Comparison of ENCODE assay signal across 13 mouse cellular contexts in genomic region chr9:120881839-120882238, GRCm38 (mm10). TPM values are rescaled to one million over a fixed set of nuclear protein-coding genes. Genes with fewer than 3 reads are reported as not detected.
DNase-seq lines count a peak whose midpoint lies in the region; ATAC-seq and TF ChIP-seq lines count a peak whose summit lies in the region.
"Had no signal": no experiment of that assay in that cellular context is flagged by ENCODE, and none has a peak within 500 bp of the region (broad histone marks: within the 10 kb centered on the region; RNA-seq: fewer than 3 reads in every experiment).

No protein-coding gene starts in this region.

- H3K9me3 ChIP-seq in intestine, embryonic 16.5 days (ENCODE audit: control insufficient read depth, low read length): no peaks in the 10 kb centered on the region
- H3K9me3 ChIP-seq in liver, embryonic 15.5 days (replicated peaks): no peaks in the 10 kb centered on the region
- no peaks in the 10 kb centered on the region for H3K9me3 ChIP-seq in stomach, postnatal 0 days (ENCODE audit: control insufficient read depth, low read length)
- H3K9me3 ChIP-seq: embryonic facial prominence, embryonic 10.5 days; forebrain, embryonic 13.5 days; heart, embryonic 13.5 days had no signal

- no peak overlapping the region for H3K27ac ChIP-seq in kidney, adult 2 months (ENCODE audit: insufficient read depth, low read depth, low read length)
- H3K27ac ChIP-seq in intestine, embryonic 16.5 days (ENCODE audit: low read length): no peak overlapping the region
- no peak overlapping the region for H3K27ac ChIP-seq in liver, embryonic 15.5 days (replicated peaks)
- H3K27ac ChIP-seq in stomach, postnatal 0 days (replicated peaks): no peak overlapping the region
- H3K27ac ChIP-seq: embryonic facial prominence, embryonic 10.5 days; forebrain, embryonic 13.5 days; heart, embryonic 13.5 days had no signal

- H3K4me3 ChIP-seq in kidney, adult 2 months (ENCODE audit: insufficient read depth, low read depth, low read length): no peak overlapping the region
- no peak overlapping the region for H3K4me3 ChIP-seq in intestine, embryonic 16.5 days (ENCODE audit: low read length)
- H3K4me3 ChIP-seq in liver, embryonic 15.5 days (replicated peaks): no peak overlapping the region
- H3K4me3 ChIP-seq in stomach, postnatal 0 days (ENCODE audit: low read depth, low read length): no peak overlapping the region
- H3K4me3 ChIP-seq: embryonic facial prominence, embryonic 10.5 days; forebrain, embryonic 13.5 days; heart, embryonic 13.5 days had no signal

- 0 out of 2 replicates have a peak, but pooled peaks cover 3% of the 10 kb centered on the region for H3K4me1 ChIP-seq in kidney, adult 2 months (ENCODE audit: control insufficient read depth, insufficient read depth, low read length)
- H3K4me1 ChIP-seq in intestine, embryonic 16.5 days (ENCODE audit: control insufficient read depth, insufficient read depth, low read length): peaks cover 16% of the 10 kb centered on the region
- peaks cover 6% of the 10 kb centered on the region; the same call in 1 of the 2 replicates for H3K4me1 ChIP-seq in liver, embryonic 15.5 days (replicated peaks)
- no peaks in the 10 kb centered on the region for H3K4me1 ChIP-seq in stomach, postnatal 0 days (replicated peaks; ENCODE audit: control insufficient read depth, insufficient read depth)

- peak; percentile 45 for DNase-seq in kidney, adult 2 months
- no peak for DNase-seq in kidney, adult 18-20 months
- DNase-seq in stomach, postnatal 0 days (ENCODE audit: low spot score): no peak
- no peak for DNase-seq in neural tube, embryonic 10.5 days (ENCODE audit: extremely low spot score, low spot score)
- DNase-seq in thymus, postnatal 25 days: no peak
- DNase-seq: adrenal gland, postnatal 25 days; forebrain, postnatal 0 days; gastrocnemius, postnatal 25 days had no signal

- 61% methylated on average over 4 of the region's 4 CpGs for WGBS in kidney, adult 2 months
- 54% methylated on average over 4 of the region's 4 CpGs for WGBS in intestine, embryonic 16.5 days
- 39% methylated on average over 4 of the region's 4 CpGs for WGBS in liver, embryonic 15.5 days (ENCODE audit: insufficient replicate concordance)
- WGBS in stomach, postnatal 0 days: 52% methylated on average over 4 of the region's 4 CpGs

- H3K27me3 ChIP-seq in kidney, adult 2 months (replicated peaks; ENCODE audit: control insufficient read depth, insufficient read depth, low read length): no peaks in the 10 kb centered on the region
- no peaks in the 10 kb centered on the region for H3K27me3 ChIP-seq in intestine, embryonic 16.5 days (replicated peaks; ENCODE audit: control insufficient read depth, insufficient read depth, low read length)
- no peaks in the 10 kb centered on the region for H3K27me3 ChIP-seq in liver, embryonic 15.5 days
- no peaks in the 10 kb centered on the region for H3K27me3 ChIP-seq in stomach, postnatal 0 days (ENCODE audit: control insufficient read depth, insufficient read depth, low read length)
- H3K27me3 ChIP-seq: forebrain, embryonic 13.5 days; heart, embryonic 13.5 days had no signal

- no peak overlapping the region for H3K4me2 ChIP-seq in intestine, embryonic 16.5 days (ENCODE audit: low read depth, low read length)
- H3K4me2 ChIP-seq in liver, embryonic 15.5 days: no peak overlapping the region
- H3K4me2 ChIP-seq in stomach, postnatal 0 days (replicated peaks; ENCODE audit: low read depth): no peak overlapping the region
- H3K4me2 ChIP-seq: forebrain, embryonic 13.5 days; heart, embryonic 13.5 days had no signal

- no peak for TF ChIP-seq EP300 in stomach, postnatal 0 days (optimal IDR thresholded peaks at IDR 0.05)

- no peak for TF ChIP-seq POLR2A in kidney, adult 2 months (IDR thresholded peaks at IDR 0.05; ENCODE audit: low read depth, low read length)

- no peak overlapping the region for H3K9ac ChIP-seq in intestine, embryonic 16.5 days (ENCODE audit: low read depth, low read length)
- H3K9ac ChIP-seq in liver, embryonic 15.5 days: no peak overlapping the region
- no peak overlapping the region for H3K9ac ChIP-seq in stomach, postnatal 0 days (ENCODE audit: low read length)
- H3K9ac ChIP-seq: forebrain, embryonic 13.5 days; forebrain, postnatal 0 days; heart, embryonic 13.5 days had no signal

- no peak for TF ChIP-seq CTCF in kidney, adult 2 months (conservative IDR thresholded peaks at IDR 0.05; ENCODE audit: insufficient read depth, insufficient read length, low read depth, low read length)
- no peak for TF ChIP-seq CTCF in stomach, postnatal 0 days (IDR thresholded peaks at IDR 0.05; ENCODE audit: low read depth)

- ATAC-seq in intestine, embryonic 16.5 days: peak; percentile 66
- ATAC-seq in liver, embryonic 15.5 days (ENCODE audit: insufficient read depth): peak; percentile 55; the same call in 1 of the 2 replicates
- peak; percentile 47; the same call in 1 of the 2 replicates for ATAC-seq in stomach, postnatal 0 days (ENCODE audit: low FRiP score, low TSS enrichment)
- ATAC-seq: forebrain, embryonic 13.5 days; forebrain, postnatal 0 days had no signal

- H3K36me3 ChIP-seq in kidney, adult 2 months (ENCODE audit: control insufficient read depth, insufficient read depth, low read length): no peaks in the 10 kb centered on the region
- H3K36me3 ChIP-seq in intestine, embryonic 16.5 days (ENCODE audit: control insufficient read depth, insufficient read depth, low read length): no peaks in the 10 kb centered on the region
- no peaks in the 10 kb centered on the region for H3K36me3 ChIP-seq in liver, embryonic 15.5 days (replicated peaks)
- no peaks in the 10 kb centered on the region for H3K36me3 ChIP-seq in stomach, postnatal 0 days (ENCODE audit: control insufficient read depth, insufficient read depth, low read length)
- H3K36me3 ChIP-seq: embryonic facial prominence, embryonic 10.5 days; heart, embryonic 13.5 days had no signal

RNA-seq across cellular contexts. Expression of gene Ctnnb1, which starts 47.2 kb away (rescaled TPM):
- 102 and 156 TPM in 2 replicates for polyA plus RNA-seq in kidney, adult 2 months (2012; rRNA removed)
- polyA plus RNA-seq in intestine, embryonic 16.5 days (2015; fragmentation: Nextera tagmentation; extraction: Ambion mirVana): 448 and 454 TPM in 2 replicates
- polyA plus RNA-seq in liver, embryonic 15.5 days (2015; fragmentation: Nextera tagmentation; extraction: Ambion mirVana): 90.5 and 100 TPM in 2 replicates
- polyA plus RNA-seq in stomach, postnatal 0 days (2015; fragmentation: Nextera tagmentation; extraction: Ambion mirVana): 220 and 244 TPM in 2 replicates
